Mouse (Mus musculus): ENCODE results near the gene Hist2h2be.

GRCm38 (mm10) chr3:96178427-96178826 lies 42.5 kb upstream of the Hist2h2be start:
- no peak for TF ChIP-seq POLR2A (IDR thresholded peaks at IDR 0.05; ENCODE audit: insufficient read depth, low read length)
- no peak for TF ChIP-seq CTCF (IDR thresholded peaks at IDR 0.05; ENCODE audit: low read depth, low read length)
- no peak for TF ChIP-seq EP300 (IDR thresholded peaks at IDR 0.05; ENCODE audit: insufficient read depth, low read depth, low read length)

Measured in ES-Bruce4 (cell line).